Mouse (Mus musculus) forebrain, postnatal 0 days (tissue): ENCODE results near the gene Gm5072. TPM values are rescaled to one million over a fixed set of nuclear protein-coding genes. Genes with fewer than 3 reads are reported as not detected.
"Not testable (repeated sequence)": the region's sequence is repeated elsewhere in the genome, so short reads cannot be mapped to it uniquely, and the experiment has no call there.

ENCODE experiments used
- ATAC-seq: fragments of 200-750 bp; cut with Nextera tagmentation; 2 replicates; pipeline ENCODE4 v1.8.0; 2017; ENCODE audit warnings: mild to moderate bottlenecking, moderate library complexity
- DNase-seq: peaks from one replicate; pipeline ENCODE4 v3.0.0-alpha.2; 2015
- H3K27ac ChIP-seq: fragments of 300-500 bp; sonication (generic); 2 replicates; pipeline ENCODE4 v1.5.1; 2014; ENCODE audit warnings: low read depth, mild to moderate bottlenecking, antibody characterized with exemption, low read length, moderate library complexity, mixed read lengths
- H3K27me3 ChIP-seq: fragments of 300-500 bp; sonication (generic); 2 replicates; pipeline ENCODE4 v1.6.1; 2014; ENCODE audit warnings: mild to moderate bottlenecking, low read length, mixed read lengths; ENCODE audit not compliant: insufficient read depth
- H3K36me3 ChIP-seq: fragments of 300-500 bp; sonication (generic); 2 replicates; pipeline ENCODE4 v1.6.1; 2014; ENCODE audit warnings: mild to moderate bottlenecking, moderate library complexity; ENCODE audit not compliant: insufficient read depth
- H3K4me1 ChIP-seq: fragments of 300-500 bp; sonication (generic); 2 replicates; pipeline ENCODE4 v1.6.1; 2014; ENCODE audit warnings: antibody characterized with exemption; ENCODE audit not compliant: insufficient read depth
- H3K4me2 ChIP-seq: fragments of 300-500 bp; sonication (generic); 2 replicates; pipeline ENCODE4 v1.6.1; 2014; ENCODE audit warnings: low read depth, mild to moderate bottlenecking, moderate library complexity
- H3K4me3 ChIP-seq: fragments of 300-500 bp; sonication (generic); 2 replicates; pipeline ENCODE4 v1.5.1; 2014; ENCODE audit warnings: low read depth, low read length, mixed read lengths
- H3K9ac ChIP-seq: fragments of 300-500 bp; sonication (generic); 2 replicates; pipeline ENCODE4 v1.6.1; 2014; ENCODE audit warnings: mild to moderate bottlenecking
- H3K9me3 ChIP-seq: fragments of 300-500 bp; sonication (generic); 2 replicates; pipeline ENCODE4 v1.6.1; 2016; ENCODE audit warnings: low read length
- WGBS: fragments of 180-500 bp; shearing (Covaris S2); extraction: QIAGEN DNeasy Blood & Tissue Kit; methylation state at CpG from one replicate; pipeline ENCODE4 v1.1.7; 2014; 5-methylcytosine and 5-hydroxymethylcytosine counted together
- polyA plus RNA-seq: library from polyadenylated mRNA; unstranded; fragments of >200 nt; fragmentation: Nextera tagmentation; extraction: Ambion mirVana; gene quantifications from 2 replicates; pipeline ENCODE4 v1.2.1, GENCODE M21; 2015
- total RNA-seq: library from RNA; depleted of rRNA; stranded (reverse); fragments of >200 nt; gene quantifications from 2 replicates; pipeline ENCODE4 v1.2.3, GENCODE M21; 2014; rRNA removed

Gm5072 gene
- total RNA-seq: not detected in 2 replicates
- not detected in 2 replicates for polyA plus RNA-seq

GRCm38 (mm10) chrX:91392200-91392599 lies at the start of gene Gm5072:
Gm5072 (plus strand) TSS chrX:91392500.
- WGBS: no CpG with 5 or more reads among the region's 5 CpGs
- H3K4me3 ChIP-seq, ATAC-seq, H3K9me3 ChIP-seq, H3K4me2 ChIP-seq, DNase-seq, H3K27me3 ChIP-seq, H3K9ac ChIP-seq, H3K36me3 ChIP-seq, H3K27ac ChIP-seq, H3K4me1 ChIP-seq: not testable (repeated sequence)

Other genes starting within 250 kb of the Gm5072 start
- gene Mageb2, start 60.8 kb upstream of the Gm5072 start, total RNA-seq: not detected in 2 replicates
- not detected in 2 replicates for gene Mageb2, start 60.8 kb upstream of the Gm5072 start, polyA plus RNA-seq
- gene Gm8914, start 87.6 kb downstream of the Gm5072 start, total RNA-seq: not detected in 2 replicates
- not detected in 2 replicates for gene Gm8914, start 87.6 kb downstream of the Gm5072 start, polyA plus RNA-seq
- gene 1700084M14Rik, start 183.4 kb downstream of the Gm5072 start, total RNA-seq: not detected in 2 replicates
- not detected in 2 replicates for gene 1700084M14Rik, start 183.4 kb downstream of the Gm5072 start, polyA plus RNA-seq
- gene Gm14781, start 239.7 kb downstream of the Gm5072 start, total RNA-seq: not detected in 2 replicates
- not detected in 2 replicates for gene Gm14781, start 239.7 kb downstream of the Gm5072 start, polyA plus RNA-seq